Mouse (Mus musculus) forebrain, embryonic 15.5 days (tissue): ENCODE measurements at regions not wholly inside any gene's neighbourhood (a gene's known extent, or its start where the extent isn't known, plus 50 kb on each side); places are given as distances from the start of the nearest gene placed in this dataset.
A peak's percentile ranks its signal among the peaks of the same experiment; 100 is the strongest.
"Not testable (repeated sequence)": the region's sequence is repeated elsewhere in the genome, so short reads cannot be mapped to it uniquely, and the experiment has no call there.

Source experiments
- ATAC-seq: fragments of 200-750 bp; cut with Nextera tagmentation; replicated peaks from 2 replicates; pipeline ENCODE4 v1.8.0; 2017; ENCODE audit warnings: mild to moderate bottlenecking, moderate TSS enrichment, moderate library complexity
- H3K27ac ChIP-seq: fragments of 300-500 bp; sonication (generic); replicated peaks from 2 replicates; pipeline ENCODE4 v1.5.1; 2015; ENCODE audit warnings: mild to moderate bottlenecking, inconsistent platforms
- H3K27me3 ChIP-seq: fragments of 300-500 bp; sonication (generic); 2 replicates; pipeline ENCODE4 v1.6.1; 2015; ENCODE audit warnings: inconsistent platforms
- H3K36me3 ChIP-seq: fragments of 300-500 bp; sonication (generic); 2 replicates; pipeline ENCODE4 v1.6.1; 2015; ENCODE audit warnings: mild to moderate bottlenecking, inconsistent platforms
- H3K4me1 ChIP-seq: fragments of 300-500 bp; sonication (generic); 2 replicates; pipeline ENCODE4 v1.6.1; 2015; ENCODE audit warnings: inconsistent platforms
- H3K4me2 ChIP-seq: fragments of 300-500 bp; sonication (generic); replicated peaks from 2 replicates; pipeline ENCODE4 v1.6.1; 2015; ENCODE audit warnings: mild to moderate bottlenecking, inconsistent platforms
- H3K4me3 ChIP-seq: fragments of 300-500 bp; sonication (generic); 2 replicates; pipeline ENCODE4 v1.5.1; 2015; ENCODE audit warnings: mild to moderate bottlenecking, inconsistent platforms
- H3K9ac ChIP-seq: fragments of 300-500 bp; sonication (generic); replicated peaks from 2 replicates; pipeline ENCODE4 v1.6.1; 2015; ENCODE audit warnings: mild to moderate bottlenecking, inconsistent platforms
- H3K9me3 ChIP-seq: fragments of 300-500 bp; sonication (generic); 2 replicates; pipeline ENCODE4 v1.6.1; 2016; ENCODE audit warnings: inconsistent platforms
- WGBS: fragments of 180-500 bp; shearing (Covaris S2); methylation state at CpG from one replicate; pipeline ENCODE4 v1.1.7; 2015; ENCODE audit warnings: mixed read lengths; 5-methylcytosine and 5-hydroxymethylcytosine counted together

DNA sequence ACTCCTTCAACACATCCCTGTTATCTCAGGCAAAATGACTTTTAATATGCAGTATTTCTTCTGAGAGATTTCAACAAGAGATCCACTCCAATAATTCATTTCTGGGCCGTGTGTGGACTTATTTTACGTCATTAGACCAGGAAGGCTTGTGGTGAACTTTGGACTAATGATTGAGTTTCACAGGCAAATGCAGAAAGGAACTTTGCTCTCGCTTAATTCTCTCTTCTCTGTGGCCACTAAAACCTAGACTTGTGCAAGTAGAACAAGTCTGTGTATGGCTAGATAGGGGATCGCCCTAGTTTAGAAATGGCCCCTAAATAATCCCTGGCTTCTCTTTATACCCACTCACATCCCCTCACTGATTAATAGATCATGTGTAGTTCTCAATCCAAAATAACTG lies 50.6 kb upstream of the Ppp1r12a start:
- Histone ChIP-seq H3K4me3 (no peak overlapping the region), H3K9me3 (no peaks in the 10 kb centered on the region), H3K9ac (no peak overlapping the region), H3K27ac (no peak overlapping the region), H3K27me3 (no peaks in the 10 kb centered on the region), H3K4me2 (no peak overlapping the region), H3K4me1 (no peaks in the 10 kb centered on the region), H3K36me3 (no peaks in the 10 kb centered on the region)
- 92% methylated on average over 4 of the region's 4 CpGs for WGBS
- no peak for ATAC-seq

DNA sequence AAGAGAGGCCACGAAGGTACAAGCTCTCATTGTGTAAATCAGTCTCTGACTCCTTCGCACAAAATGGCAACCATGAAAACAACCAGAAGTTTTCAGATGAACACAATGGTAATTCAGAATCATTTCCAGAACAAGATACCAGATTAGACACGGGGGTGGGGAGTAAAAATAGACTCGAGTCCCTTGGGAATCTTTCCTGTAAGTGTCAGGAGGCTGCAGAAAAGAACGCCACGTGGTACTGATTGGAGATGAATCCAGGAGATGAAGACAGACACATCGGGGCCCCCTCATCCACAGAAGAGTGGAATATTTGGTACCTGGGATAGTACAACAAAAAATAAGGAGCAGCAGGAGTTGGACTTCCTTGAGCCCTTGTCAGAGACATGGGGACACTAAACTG lies 51.1 kb upstream of the Ppp1r12a start:
- no peak for ATAC-seq
- Histone ChIP-seq H3K27me3 (no peaks in the 10 kb centered on the region), H3K4me3 (no peak overlapping the region), H3K4me1 (no peaks in the 10 kb centered on the region), H3K9ac (no peak overlapping the region), H3K36me3 (no peaks in the 10 kb centered on the region), H3K4me2 (no peak overlapping the region), H3K27ac (no peak overlapping the region), H3K9me3 (no peaks in the 10 kb centered on the region)
- WGBS, result 84% methylated on average over 7 of the region's 7 CpGs

- Histone ChIP-seq H3K36me3 (no peaks in the 10 kb centered on the region), H3K4me1 (no peaks in the 10 kb centered on the region), H3K9ac (no peak overlapping the region), H3K4me3 (no peak overlapping the region), H3K4me2 (no peak overlapping the region), H3K27me3 (no peaks in the 10 kb centered on the region), H3K27ac (no peak overlapping the region), H3K9me3 (no peaks in the 10 kb centered on the region)
- no peak for ATAC-seq
Measured at GRCm38 (mm10) chr10:108110197-108110596, 51.8 kb upstream of the Ppp1r12a start.

GRCm38 (mm10) chr10:108108500-108108899 lies 53.5 kb upstream of the Ppp1r12a start:
- H3K9ac ChIP-seq, H3K27me3 ChIP-seq, H3K4me3 ChIP-seq, H3K9me3 ChIP-seq, H3K4me1 ChIP-seq, H3K36me3 ChIP-seq, H3K4me2 ChIP-seq, H3K27ac ChIP-seq, ATAC-seq: not testable (repeated sequence)
- WGBS, result 87% methylated on average over 4 of the region's 4 CpGs

GRCm38 (mm10) chr10:108101521-108101920 lies 60.5 kb upstream of the Ppp1r12a start:
- no peak for ATAC-seq
- H3K27me3 ChIP-seq, result no peaks in the 10 kb centered on the region
- no peaks in the 10 kb centered on the region for H3K4me1 ChIP-seq
- H3K4me3 ChIP-seq, result no peak overlapping the region
- no peaks in the 10 kb centered on the region for H3K9me3 ChIP-seq
- H3K36me3 ChIP-seq, result no peaks in the 10 kb centered on the region
- no peak overlapping the region for H3K27ac ChIP-seq
- 83% methylated on average over 7 of the region's 7 CpGs for WGBS
- no peak overlapping the region for H3K9ac ChIP-seq
- no peak overlapping the region for H3K4me2 ChIP-seq

DNA sequence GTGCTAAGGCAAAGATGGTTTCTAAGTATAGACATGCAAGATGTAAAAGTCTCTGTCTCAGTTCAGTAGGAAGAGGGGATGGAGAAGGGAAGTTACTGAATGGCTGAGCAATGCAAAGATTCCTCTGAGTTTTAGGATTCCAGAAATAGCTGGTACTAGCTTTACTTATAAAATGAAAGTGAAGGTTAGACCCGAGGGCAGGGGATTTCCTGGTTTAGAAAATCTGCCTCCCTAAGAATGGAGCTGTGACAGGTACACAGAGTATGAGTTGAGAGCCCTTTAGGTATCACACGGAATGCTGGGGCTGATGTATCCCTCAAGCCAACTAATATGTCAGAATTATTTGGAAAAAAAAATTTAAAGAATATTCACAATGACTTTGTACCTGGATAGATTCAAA lies 69.0 kb upstream of the Ppp1r12a start:
- Histone ChIP-seq H3K9me3 (no peaks in the 10 kb centered on the region), H3K27ac (no peak overlapping the region), H3K4me3 (no peak overlapping the region), H3K9ac (no peak overlapping the region), H3K27me3 (no peaks in the 10 kb centered on the region), H3K4me1 (peaks cover 2% of the 10 kb centered on the region; the same call in 1 of the 2 replicates), H3K4me2 (no peak overlapping the region), H3K36me3 (no peaks in the 10 kb centered on the region)
- WGBS, result 79% methylated on average over 2 of the region's 2 CpGs
- no peak for ATAC-seq

GRCm38 (mm10) chr10:108089375-108089981 lies 72.5 kb upstream of the Ppp1r12a start:
- Histone ChIP-seq H3K9me3 (no peaks in the 10 kb centered on the region), H3K4me2 (no peak overlapping the region), H3K4me3 (no peak overlapping the region), H3K36me3 (no peaks in the 10 kb centered on the region), H3K27ac (no peak overlapping the region; the same call in 1 of the 2 replicates), H3K4me1 (peaks cover 2% of the 10 kb centered on the region; the same call in 1 of the 2 replicates), H3K27me3 (no peaks in the 10 kb centered on the region), H3K9ac (no peak overlapping the region)
- no peak for ATAC-seq
- 30% methylated on average over 8 of the region's 8 CpGs for WGBS

- H3K27me3 ChIP-seq, result no peaks in the 10 kb centered on the region
- no peaks in the 10 kb centered on the region for H3K9me3 ChIP-seq
- no peak overlapping the region for H3K9ac ChIP-seq
- no peaks in the 10 kb centered on the region for H3K36me3 ChIP-seq
- 0 out of 2 replicates have a peak overlapping the region, but pooled peaks have one; percentile 0 for H3K27ac ChIP-seq
- no peak overlapping the region for H3K4me3 ChIP-seq
- 71% methylated on average over 8 of the region's 8 CpGs for WGBS
- no peak overlapping the region for H3K4me2 ChIP-seq
- ATAC-seq, result no peak
- peaks cover 2% of the 10 kb centered on the region; the same call in 1 of the 2 replicates for H3K4me1 ChIP-seq
Measured at GRCm38 (mm10) chr10:108088883-108089282, 73.1 kb upstream of the Ppp1r12a start.

GRCm38 (mm10) chr10:108088209-108088608 lies 73.8 kb upstream of the Ppp1r12a start:
- H3K27ac ChIP-seq, result no peak overlapping the region
- H3K27me3 ChIP-seq, result no peaks in the 10 kb centered on the region
- no peaks in the 10 kb centered on the region for H3K36me3 ChIP-seq
- ATAC-seq, result no peak
- no peak overlapping the region for H3K4me2 ChIP-seq
- peaks cover 2% of the 10 kb centered on the region; the same call in 1 of the 2 replicates for H3K4me1 ChIP-seq
- H3K9ac ChIP-seq, result no peak overlapping the region
- H3K4me3 ChIP-seq, result no peak overlapping the region
- no peaks in the 10 kb centered on the region for H3K9me3 ChIP-seq
- 61% methylated on average over 7 of the region's 7 CpGs for WGBS

DNA sequence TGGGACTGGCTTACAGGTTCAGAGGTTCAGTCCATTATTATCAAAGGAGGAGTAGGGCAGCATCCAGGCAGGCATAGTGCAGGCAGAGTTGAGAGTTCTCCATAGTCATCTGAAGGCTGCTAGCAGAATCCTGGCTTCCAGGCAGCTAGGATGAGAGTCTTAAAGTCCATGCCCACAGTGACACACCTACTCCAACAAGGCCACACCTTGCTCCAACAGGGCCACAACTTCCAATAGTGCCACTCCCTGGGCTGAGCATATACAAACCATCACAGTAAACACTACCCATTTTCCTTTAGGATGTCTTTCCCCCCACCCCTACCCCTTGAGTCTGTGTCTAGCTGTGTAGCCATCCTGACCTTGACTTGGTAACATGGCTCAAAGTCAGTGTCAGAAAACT lies 78.8 kb upstream of the Ppp1r12a start:
- Histone ChIP-seq H3K36me3 (no peaks in the 10 kb centered on the region), H3K9ac (no peak overlapping the region), H3K27me3 (no peaks in the 10 kb centered on the region), H3K9me3 (no peaks in the 10 kb centered on the region), H3K27ac (no peak overlapping the region), H3K4me2 (no peak overlapping the region), H3K4me1 (peaks cover 1% of the 10 kb centered on the region; the same call in 1 of the 2 replicates), H3K4me3 (no peak overlapping the region)
- ATAC-seq, result no peak

GRCm38 (mm10) chr10:108075144-108075543 lies 86.8 kb upstream of the Ppp1r12a start:
- Histone ChIP-seq H3K4me3 (no peak overlapping the region), H3K9ac (no peak overlapping the region), H3K9me3 (no peaks in the 10 kb centered on the region), H3K27me3 (no peaks in the 10 kb centered on the region), H3K4me2 (no peak overlapping the region), H3K27ac (no peak overlapping the region), H3K36me3 (no peaks in the 10 kb centered on the region), H3K4me1 (no peaks in the 10 kb centered on the region)
- ATAC-seq, result no peak
- 52% methylated on average over 5 of the region's 5 CpGs for WGBS

DNA sequence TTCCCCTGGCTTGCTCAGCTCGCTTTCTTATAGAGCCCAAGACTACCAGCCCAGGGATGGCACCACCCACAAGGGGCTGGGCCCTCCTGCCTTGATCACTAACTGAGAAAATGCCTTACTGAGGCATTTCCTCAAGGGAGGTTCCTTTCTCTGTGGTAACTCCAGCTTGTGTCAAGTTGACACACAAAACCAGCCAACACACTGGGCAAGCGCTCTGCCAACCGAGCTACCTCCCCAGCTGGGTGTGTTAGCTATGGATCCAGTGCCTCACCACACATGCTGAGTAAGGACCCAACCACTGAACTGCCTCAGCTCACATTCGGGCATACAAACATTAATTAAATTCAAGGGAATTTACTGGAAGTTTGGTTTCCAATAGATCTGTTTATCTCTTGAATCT lies 88.2 kb upstream of the Ppp1r12a start:
- no peak for ATAC-seq
- 86% methylated on average over 4 of the region's 4 CpGs for WGBS

DNA sequence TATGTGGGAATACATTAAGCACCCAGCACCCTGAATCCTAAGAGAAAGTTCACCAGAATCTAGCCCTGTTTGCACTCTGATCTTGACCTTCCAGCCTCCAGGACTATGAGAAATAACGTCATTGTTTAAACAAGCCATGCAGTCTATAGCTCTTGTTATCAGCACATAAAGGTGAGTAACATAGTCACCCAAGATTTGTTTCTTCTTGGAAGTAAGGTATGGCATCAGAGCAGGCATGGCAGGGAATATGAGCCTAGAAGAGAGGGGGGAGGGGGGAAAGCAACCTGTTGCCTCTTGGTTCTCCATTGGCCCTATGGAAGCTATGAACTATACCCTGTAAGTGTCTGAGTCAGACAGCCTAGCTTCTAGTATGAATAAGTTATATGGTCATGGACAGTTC lies 89.8 kb upstream of the Ppp1r12a start:
- Histone ChIP-seq H3K27ac (no peak overlapping the region), H3K4me1 (no peaks in the 10 kb centered on the region), H3K4me2 (no peak overlapping the region), H3K9ac (no peak overlapping the region), H3K27me3 (no peaks in the 10 kb centered on the region), H3K36me3 (no peaks in the 10 kb centered on the region), H3K4me3 (no peak overlapping the region), H3K9me3 (no peaks in the 10 kb centered on the region)
- no peak for ATAC-seq
- WGBS, result 94% methylated on average over 1 of the region's 1 CpGs

More for the DNA sequence above, 88.2 kb upstream of the Ppp1r12a start:
- H3K9ac ChIP-seq, result no peak overlapping the region
- no peaks in the 10 kb centered on the region for H3K4me1 ChIP-seq
- H3K27ac ChIP-seq, result no peak overlapping the region
- H3K9me3 ChIP-seq, result no peaks in the 10 kb centered on the region
- no peak overlapping the region for H3K4me3 ChIP-seq
- H3K27me3 ChIP-seq, result no peaks in the 10 kb centered on the region
- no peaks in the 10 kb centered on the region for H3K36me3 ChIP-seq
- no peak overlapping the region for H3K4me2 ChIP-seq
